Mouse (Mus musculus): Measurements from ENCODE around the gene Acer3.
A peak's percentile ranks its signal among the peaks of the same experiment; 100 is the strongest.

Acer3 gene

DNA sequence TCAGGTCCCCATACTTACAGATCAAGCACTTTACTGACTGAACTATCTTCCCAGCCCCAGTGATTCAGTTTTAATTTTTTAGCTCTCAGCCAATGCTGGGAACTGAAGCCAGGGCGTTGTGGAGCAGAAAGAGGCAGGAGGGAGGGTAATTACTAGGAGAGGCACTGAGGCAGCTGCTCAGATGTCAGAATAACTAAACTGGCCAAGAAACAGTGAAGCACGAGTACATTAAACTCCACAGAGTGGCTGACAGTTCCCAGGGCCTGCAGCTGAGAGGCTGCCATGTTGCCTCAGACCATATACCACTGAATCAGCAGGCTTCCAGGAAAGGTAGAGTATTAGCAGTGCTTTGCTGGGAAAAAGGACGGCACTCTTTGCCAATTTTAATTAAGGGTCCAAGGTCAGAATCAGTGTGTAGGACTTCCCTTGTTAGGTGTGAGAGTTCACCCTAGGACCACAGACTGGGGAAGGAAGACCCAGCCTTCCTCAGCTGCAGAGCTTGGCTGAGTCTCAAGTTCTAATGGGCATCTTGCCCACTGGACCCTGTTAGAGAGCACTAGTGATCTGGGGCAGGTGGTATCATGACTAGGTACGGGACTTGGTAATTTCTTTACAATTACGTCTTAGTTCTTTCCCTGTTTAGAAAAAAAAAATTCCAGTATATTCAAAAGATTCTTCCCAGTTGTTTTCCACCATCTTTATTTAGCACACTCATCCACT, 11.8 kb upstream of the Acer3 start:
- no peak for DNase-seq (ENCODE audit: low spot score in 2 of 2)

DNA sequence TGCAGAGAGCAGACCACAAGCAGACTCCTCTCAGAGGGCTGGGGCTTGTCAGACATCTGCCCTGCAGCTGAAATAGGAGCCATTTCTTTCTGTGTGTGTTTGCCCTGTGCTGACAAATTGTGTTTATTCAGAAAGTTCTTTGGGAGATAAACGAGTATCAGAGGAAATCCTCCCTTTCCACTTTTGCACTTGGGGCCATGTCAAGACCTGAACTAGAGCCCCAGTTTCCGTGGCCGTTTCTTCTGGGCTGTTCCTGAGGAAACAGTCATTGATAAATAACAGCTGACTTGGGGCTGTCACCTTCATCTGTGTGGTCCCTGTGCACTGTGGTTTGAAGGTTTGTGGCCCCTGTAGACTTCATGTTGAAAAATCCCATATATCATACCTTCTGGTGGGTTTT, 10.9 kb upstream of the Acer3 start:
- DNase-seq (ENCODE audit: low spot score in 2 of 2), result no peak

DNA sequence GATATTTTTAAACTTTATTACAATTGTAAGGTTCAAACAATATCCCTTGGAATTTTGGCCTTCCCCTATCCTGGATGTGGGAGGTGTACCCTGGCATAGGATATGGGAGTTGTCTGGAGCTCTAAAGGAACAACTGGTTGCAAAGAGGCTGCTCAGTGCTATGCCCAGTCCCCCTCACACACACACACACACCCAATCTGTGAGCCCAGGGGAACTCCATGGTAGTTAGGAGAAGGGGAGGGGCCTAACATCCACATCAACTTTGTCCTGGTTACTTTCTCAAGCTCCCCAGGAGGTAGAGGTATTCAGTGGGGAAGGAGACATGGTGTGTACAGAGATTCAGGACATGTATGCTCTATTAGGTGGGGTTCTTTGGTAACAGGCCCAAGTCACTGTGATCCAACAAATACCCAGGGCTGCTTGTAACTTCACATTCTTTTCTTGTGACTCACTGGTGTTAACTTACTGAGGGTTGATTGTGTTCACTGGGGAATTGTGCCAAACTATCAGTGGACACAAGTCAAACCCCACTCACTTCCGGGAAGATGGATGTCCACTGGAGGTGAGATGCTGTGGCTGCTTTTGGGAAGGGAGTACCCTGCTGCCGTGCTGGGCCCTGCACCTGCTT, 9.5 kb upstream of the Acer3 start:
- DNase-seq (ENCODE audit: low spot score in 2 of 2), result no peak

DNA sequence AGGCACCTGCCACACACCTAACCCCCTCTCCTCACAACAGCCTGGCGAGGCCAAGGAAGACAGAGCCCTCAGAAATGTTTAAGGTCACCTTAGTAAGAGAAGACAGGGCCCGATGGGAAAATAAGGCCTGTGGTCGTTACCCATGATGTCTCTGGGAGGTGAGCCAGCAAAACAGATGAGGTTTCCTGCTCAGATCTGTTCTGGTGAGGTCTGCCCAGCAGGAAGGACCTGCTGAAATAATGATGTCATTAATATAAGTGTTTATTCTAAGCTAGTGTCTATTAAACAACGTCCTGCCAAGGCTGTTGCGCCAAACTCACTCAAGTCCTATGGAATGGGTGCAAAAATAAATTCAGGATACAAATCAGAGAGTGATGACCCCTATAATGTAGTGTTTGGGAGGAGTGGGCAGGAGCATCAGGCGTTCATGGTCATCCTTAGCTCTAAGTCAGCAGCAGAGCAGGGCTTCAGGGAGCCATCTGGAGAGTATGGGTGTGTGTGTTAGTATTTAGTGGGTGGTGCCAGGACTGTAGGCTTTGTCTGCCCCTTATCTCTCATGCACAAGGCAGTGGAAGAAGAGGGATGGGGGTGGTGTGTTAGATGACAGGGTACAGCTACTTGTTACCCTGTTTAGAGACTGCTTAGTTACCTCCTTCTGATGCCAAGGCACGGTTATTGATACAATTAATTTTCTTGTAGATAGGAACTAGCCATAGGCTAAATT, 8.8 kb upstream of the Acer3 start:
- DNase-seq (ENCODE audit: low spot score in 2 of 2), result no peak

DNA sequence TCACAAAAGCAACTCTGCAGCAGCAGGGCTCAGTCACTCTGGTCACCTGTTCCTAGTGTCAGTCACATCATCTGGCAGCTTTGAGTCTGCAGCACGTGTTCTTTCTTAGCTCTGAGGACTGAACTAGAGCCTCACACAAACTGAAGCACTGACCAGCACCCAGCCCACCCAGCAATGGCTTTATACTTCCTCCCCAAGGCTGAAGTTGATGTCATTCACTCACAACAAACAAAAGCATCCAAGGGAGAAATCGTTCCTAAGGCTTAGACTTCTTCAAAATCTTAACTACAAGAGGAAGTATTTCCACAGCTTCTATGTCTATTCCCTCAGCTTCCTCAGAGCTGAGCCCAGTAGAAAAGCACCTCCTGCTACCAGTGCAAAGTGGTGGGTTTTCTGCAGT, 7.3 kb upstream of the Acer3 start:
- DNase-seq (ENCODE audit: low spot score in 2 of 2), result no peak

DNA sequence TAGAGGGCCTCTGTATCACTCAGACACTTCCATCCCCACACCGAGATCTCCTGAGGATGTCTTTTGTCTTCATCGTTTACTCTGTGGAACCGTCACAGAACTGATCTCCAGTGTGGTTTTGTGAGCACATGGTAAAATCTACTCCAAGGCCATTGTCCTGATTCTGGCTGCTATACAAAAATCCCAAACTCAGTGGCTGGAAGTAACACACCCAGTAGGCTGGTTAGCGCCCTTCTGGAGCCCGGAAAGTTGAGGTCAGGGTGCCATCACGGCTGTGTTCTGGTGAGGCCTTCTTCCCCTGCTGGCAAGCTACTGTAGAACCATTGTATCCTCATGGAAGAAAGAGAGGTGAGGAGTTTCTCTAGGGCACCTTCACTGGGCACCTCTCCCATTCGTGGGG, 5.0 kb upstream of the Acer3 start:
- no peak for DNase-seq (ENCODE audit: low spot score in 2 of 2)

DNA sequence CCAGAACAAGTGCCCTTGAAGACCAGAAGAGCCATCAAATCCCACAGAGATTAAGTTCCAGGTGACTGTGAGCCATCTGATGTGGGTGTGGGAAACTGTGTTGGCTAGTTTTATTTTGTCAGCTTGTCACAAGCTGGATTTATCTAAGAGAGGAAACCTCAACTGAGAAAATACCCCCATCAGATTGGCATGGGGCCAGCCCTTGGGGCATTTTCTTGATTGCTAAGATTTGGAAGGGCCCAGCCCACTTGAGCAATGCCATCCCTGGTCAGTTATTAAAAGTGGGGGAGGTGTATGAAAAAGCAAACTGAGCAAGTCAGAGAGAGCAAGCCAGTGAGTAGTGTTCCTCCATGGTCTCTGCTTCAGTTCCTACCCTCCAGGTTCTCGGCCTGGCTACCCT, 3.2 kb upstream of the Acer3 start:
- no peak for DNase-seq (ENCODE audit: low spot score in 2 of 2)

DNA sequence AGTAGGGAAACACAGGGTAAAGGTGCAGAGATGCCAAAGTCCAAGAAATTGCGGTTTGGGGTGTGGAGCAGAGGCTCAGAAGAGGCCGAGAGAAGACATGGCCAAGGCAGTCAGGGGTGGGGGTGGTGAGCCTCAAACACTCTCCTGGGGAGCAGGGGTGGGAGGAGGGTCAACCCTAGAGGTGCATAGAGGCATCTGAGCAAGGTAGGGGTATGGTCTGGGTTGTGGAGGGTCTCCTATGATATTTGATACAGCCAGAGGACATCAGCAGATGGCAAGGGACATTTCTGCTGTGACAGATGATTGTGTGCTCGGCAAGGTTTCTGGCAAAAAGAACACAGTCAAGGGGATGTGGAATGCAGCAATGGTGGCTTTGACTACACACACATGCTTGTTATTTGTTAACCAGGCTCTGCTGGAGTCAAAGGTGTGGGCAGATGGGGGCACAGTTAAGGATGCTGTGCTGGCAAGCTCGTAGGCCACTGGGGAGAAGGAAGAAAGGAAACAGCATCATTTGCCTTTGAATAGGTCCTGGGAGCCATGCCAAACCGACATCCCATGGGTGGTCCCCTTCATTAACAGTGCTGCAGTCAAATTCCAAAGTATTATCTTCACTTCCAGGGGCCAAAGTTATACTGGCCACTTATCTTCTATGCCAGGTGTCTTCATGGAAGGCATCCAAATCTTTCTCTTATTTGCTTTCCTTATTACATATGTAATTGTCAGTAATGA, 2.4 kb upstream of the Acer3 start:
- DNase-seq (ENCODE audit: low spot score in 2 of 2), result no peak

DNA sequence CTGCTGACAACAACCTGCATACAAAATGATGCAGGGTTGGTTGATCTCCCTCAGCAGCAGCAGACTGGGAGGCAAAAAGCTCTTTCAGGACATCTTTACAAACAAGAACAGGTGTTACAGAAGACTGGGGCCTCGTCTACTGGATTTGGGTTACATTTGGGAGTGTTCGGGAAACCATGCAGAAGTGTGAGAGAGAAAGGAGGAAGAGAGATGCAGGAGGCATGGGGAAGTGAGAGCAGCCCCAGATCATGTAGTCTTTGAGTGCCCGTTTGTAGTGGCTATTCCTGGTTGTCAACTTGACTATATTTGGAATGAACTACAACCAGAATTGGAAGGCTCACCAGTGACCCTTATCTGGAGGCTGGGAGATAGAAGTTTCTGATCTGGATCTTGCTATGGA, 1.4 kb upstream of the Acer3 start:
- no peak for DNase-seq (ENCODE audit: low spot score in 2 of 2)

DNA sequence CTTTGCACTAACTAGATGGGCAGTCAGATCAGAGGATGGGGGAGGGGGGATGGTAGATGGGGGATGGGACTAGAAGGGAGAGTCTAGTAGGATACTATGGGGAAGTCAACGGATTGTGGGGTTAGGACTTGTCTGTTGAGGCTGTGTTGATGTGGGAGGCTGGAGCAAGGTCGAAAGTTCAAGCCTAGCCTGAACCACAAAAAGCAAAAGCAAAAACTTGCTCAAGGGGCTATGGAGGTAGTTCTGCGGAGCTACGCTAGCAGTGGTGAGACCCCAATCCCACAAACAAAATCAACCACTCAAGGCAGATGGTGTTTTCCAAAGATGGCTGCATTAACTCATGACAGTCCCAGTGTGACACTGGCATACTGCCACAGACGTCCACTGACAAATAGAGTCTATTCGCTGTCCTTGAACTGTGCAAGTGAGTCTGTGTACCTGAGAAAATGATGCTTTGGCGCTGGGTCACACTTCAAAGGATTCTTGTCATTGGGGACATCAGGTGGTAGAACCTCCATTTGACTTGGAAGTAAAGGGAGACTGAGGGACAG, 927 bp downstream of the Acer3 start:
- no peak for DNase-seq (ENCODE audit: low spot score in 2 of 2)

DNA sequence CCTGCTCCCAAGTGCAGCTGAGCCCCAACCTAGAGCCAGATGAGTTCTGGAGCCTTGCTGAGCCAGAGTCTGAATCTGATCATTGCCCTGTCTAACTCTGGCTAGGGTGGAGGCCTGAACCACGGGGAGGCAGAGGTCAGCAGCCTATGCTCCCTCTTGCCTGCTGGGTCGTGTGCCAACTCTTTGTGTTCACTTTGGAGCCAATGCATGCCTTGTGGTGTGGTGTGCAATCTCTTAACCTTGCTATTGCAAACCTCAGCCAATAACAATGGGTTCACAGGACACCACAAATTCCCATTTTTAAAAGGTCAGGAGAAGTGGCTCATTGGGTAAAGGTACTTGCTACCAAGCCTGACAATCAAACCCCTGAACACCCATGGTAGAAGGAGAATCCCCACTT, 4.4 kb downstream of the Acer3 start:
- DNase-seq (ENCODE audit: low spot score in 2 of 2), result no peak

DNA sequence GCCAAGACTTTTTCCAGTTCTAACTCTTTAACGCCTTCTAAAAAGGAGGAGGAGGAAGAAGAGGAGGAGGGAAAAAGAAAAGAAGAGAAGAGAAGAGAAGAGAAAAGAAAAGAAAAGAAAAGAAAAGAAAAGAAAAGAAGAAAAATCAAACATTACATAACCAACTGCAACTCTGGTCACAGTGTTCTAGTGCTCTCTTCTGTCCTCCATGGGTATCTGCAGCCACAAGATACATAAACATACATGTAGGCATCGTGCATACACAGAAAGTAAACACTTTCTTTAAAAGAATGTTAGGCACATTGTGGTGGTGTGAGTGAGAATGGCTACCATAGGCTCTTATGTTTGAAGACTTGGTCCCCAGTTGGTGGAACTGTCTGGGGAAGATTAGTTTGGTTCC, 5.9 kb downstream of the Acer3 start:
- no peak for DNase-seq (ENCODE audit: low spot score in 2 of 2)

DNA sequence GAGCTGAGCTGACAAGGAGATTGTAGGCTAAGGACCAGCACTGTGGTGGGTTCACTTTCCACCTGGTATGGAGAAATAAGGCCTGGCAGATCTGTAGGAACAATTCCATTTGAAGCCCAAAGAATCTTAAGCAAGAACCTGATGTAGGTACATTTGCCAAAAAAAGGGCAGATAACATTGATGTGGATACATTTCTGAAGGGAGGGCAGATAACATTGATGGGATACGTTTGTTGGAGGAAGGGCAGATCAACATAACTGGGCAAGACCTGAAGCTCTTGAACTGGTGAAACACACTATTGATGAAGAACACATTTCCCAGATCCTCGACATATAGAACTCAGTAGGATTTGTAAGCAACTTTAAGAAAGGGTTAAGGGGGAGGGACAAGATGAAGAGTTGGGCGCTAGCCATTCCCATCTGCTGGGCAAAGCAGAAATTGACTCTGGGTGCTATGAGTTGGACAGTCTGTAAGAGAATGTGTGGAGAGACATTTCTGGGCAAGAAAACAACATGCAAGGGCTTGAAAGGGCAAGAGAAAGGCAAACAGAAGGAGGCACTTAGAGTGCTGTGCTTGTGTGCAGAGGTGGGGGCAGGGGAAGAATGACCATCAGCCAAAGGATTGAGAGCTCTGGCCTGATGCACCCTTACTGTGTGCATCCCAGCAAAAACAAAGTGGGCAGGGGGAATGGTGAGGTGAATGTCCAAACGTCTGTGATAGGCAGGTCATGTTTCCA, 8.7 kb downstream of the Acer3 start:
- no peak for DNase-seq (ENCODE audit: low spot score in 2 of 2)

DNA sequence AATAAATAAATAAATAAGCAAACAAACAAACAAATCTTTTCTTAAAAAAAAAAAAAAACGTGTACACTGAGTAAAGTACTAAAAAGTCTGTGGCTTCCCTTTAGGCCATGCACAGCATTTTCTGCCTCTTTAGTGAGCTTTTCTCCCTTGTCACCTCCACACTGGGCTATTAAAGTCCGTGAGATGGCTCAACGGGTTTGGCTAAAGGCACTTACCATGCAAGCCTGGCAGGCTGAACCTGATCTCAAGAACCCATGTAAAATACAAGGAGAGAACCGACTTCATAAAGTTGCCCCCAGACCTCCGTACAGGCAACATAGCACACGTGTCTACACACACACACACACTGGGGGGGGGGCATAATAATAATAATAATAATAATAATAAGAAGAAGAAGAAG, 10.7 kb downstream of the Acer3 start:
- DNase-seq (ENCODE audit: low spot score in 2 of 2), result no peak

DNA sequence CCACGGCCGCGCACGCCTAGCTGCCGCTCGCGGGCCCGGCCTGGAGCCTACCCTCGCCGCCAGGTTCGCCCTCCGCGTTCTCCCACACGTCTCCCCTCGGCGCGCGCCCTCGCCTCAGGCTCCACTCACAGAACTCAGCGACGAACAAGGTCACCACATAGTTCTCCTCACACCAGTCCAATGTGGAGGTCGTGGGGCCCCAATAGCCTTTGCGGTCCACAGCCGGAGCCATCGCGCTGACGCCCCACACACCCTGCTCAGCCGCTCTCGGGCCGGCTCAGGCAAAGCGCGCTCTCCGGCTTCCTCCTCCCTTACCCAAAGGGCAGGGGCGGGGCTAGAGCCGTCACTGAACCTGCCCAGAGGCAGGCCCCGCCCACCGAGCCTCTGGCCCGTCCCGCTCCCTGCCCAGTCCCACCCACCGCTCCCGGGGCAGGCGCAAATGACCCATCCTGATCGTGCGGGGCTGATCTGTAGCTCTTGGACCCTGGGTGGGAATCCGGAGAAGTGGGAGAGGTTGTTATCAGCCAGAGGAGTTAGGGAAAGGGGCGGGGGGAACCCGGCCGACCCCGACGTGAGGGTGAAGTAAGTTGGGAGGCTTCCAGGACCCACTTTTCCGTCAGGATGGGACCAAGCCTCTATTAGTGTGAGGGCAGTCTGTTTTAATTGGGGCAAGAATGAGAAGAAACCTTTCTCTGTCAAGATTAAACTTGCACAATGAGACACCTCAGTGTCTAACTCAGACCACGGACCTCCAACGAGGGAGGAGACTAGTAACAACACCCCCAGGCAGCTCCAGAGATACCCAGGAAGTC, 11.6 kb downstream of the Acer3 start:
- peak; percentile 75 to 88 for DNase-seq (ENCODE audit: low spot score in 2 of 2)

DNA sequence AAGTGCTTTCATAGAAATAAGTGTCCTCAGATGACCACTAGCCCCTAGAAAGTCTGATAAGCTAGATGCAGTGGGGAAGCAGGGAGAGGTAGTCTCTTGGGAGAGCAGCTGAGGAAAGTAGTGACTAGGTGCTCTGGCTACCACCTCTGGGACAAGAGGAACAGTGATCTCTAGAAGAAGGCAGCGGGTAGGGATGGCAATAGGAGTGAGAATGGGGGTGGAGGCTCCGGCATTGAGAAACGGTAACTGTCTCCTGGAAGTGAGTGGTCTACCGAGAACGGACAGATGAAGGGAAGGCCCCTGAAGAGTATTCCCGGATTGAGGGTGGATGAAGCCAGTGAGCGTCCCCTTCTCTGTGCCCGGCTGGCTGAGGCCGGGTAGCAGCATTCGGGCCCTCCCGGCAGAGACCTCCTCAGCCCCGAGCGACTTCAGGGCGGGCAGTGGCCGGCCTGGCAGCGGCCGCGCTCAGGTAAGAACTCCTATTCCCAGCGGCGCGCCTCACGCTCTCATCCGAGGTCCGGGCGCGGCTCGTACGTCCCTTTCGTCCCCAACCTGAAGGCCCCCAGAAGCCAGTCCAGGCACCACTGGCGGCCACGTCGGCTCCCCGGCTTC, 12.3 kb downstream of the Acer3 start:
- peak in 1 of 2 experiments; percentile 7 for DNase-seq (ENCODE audit: low spot score in 2 of 2)

DNA sequence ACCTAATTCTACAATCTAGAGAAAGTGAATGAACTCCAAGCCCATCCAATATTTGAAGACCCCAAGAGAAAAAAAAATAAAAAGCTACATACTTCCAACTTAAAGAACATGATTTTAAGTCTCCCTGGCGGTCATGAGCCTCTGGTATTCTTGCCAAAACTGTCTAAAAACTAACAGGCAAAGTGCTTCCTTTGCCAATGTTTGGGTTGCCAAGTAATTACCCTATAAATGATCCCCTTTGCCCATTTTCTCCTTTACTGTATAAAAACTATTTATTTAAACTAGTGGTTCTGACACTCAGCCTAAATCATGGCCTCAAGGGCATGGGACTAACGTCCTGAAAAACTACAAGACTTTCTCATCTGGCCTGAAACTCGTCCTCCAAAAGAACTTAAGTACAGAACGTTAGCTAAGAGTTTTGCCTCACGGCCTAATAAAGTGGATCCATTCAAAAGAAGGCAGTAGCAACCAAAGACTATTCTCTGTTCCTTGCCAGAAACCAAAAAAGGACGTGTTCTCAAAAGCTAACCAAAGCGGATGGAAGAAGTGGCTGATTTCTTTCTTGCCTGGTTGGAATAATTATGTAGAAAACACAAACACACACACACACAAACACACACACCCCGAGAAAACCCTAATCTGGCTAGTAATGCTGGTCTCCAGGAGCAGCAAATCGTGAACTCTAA, 12.9 kb downstream of the Acer3 start:
- no peak for DNase-seq (ENCODE audit: low spot score in 2 of 2)

DNA sequence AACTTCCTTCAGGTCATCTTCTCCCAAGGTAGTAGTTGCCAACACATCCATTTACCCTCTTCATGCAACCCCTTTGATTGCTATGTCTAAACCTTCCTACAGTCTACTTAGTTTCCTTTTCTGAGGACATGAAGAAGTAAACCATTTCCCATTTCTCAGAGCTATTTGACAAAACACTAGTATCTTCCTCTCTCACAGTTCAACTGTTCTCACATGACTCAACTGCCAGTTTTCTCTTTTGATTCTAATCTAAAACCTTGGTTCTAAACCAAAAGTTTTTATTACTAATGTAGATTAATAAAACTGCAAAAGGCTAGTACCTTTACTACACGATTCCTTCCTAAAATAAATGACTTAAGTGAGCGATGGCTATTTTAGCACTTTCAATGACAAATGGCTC, 13.6 kb downstream of the Acer3 start:
- no peak for DNase-seq (ENCODE audit: low spot score in 2 of 2)

DNA sequence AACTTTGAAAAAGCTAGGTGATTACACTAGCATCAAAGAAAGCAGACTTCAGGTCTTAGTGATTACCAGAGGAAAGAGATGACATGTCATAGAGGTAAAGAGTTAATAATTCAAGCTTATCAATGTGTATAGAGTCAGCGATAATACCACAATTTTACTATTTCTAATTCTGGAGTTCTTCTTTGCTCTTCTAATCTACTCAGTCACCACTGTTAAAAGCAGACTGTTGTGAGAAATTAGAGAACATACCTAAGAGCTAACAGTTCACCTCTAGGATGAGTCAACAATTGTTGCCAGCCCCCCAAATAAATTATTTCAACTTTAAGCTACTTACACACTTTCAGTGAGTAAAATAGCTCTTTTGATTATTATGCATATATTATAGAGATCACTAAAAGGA, 28.1 kb downstream of the Acer3 start:
- DNase-seq (ENCODE audit: low spot score in 2 of 2), result no peak

DNA sequence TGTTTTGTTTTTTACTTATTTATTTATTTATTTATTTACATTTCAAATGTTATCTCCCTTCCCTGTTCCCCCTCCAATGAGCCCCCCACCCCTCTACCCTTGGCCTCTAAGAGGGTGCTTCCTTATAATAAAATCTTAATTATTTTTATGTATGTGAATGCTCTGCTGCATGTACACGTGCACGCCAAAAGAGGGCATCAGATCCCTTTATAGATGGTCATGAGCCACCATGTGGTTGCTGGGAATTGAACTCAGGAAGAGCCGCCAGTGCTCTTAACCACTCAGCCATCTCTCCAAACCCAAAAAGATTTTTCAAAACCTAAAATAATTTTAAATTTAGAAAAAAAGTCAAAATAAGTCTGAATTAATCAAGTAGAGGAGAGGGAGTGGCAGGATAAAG, 31.4 kb downstream of the Acer3 start:
- no peak for DNase-seq (ENCODE audit: low spot score in 2 of 2)
